Mouse (Mus musculus) Patski (cell line): ENCODE data around the gene Prss57. TPM values are rescaled to one million over a fixed set of nuclear protein-coding genes. Genes with fewer than 3 reads are reported as not detected.
A peak's percentile ranks its signal among the peaks of the same experiment; 100 is the strongest.

Experiments
- ATAC-seq: fragments of 100-300 bp; one replicate; pipeline ENCODE4 v1.8.0; 2021
- CTCF ChIA-PET: fragments of 350-600 bp; sonication (Branson Sonifier 250); formaldehyde crosslinking; loops from one replicate; lab custom pipeline; 2022; ENCODE audit warnings: inconsistent platforms; lab: Charles Lee
- POLR2A ChIA-PET: fragments of 350-600 bp; sonication (Branson Sonifier 250); formaldehyde crosslinking; loops from one replicate; lab custom pipeline; 2022; ENCODE audit warnings: antibody characterized with exemption, inconsistent platforms; lab: Charles Lee
- DNase-seq: peaks from one replicate; pipeline ENCODE4 v3.0.0-alpha.2; 2011; ENCODE audit warnings: low read depth, low spot score
- H3K27me3 ChIP-seq: fragments of 371-371 bp; one replicate; pipeline ENCODE4 v1.5.1; 2021
- CTCF ChIP-seq: fragments of 100-300 bp; IDR thresholded peaks from one replicate; pipeline ENCODE4 v1.5.1; 2021
- in situ Hi-C: fragments of 300-500 bp; cut with MboI; formaldehyde crosslinking; loops from 3 replicates; pipeline ENCODE4 v1.11.1; 2018; ENCODE audit warnings: low pct_unique_long_range_greater_than_20kb, mixed read lengths
- polyA plus RNA-seq: library from polyadenylated mRNA; unstranded; gene quantifications from one replicate; pipeline ENCODE4 v1.2.3, GENCODE M21; 2021

Gene Prss57
- polyA plus RNA-seq, 1 experiment from 2014 or later: not detected

- ChIA-PET POLR2A (interaction anchor here (0.9 to 3.6 kb wide), 2 partner anchors 13 to 21 kb away, joined by 3 to 10 read pairs; no protein-coding TSS in a partner anchor), CTCF (no interaction called here)
- no peaks in the 10 kb centered on the region for H3K27me3 ChIP-seq
- peak; percentile 77 for DNase-seq
- ATAC-seq: peak; percentile 93
- TF ChIP-seq CTCF: no peak
- in situ Hi-C loops: no loop called here
Measured at GRCm38 (mm10) chr10:79745898-79746773, 44.6 kb downstream of the Prss57 start, which contains the start of gene Polrmt. Gene Polrmt, minus strand, starts transcription at chr10:79746581.

- DNase-seq (no peak), ATAC-seq (no peak)
- in situ Hi-C loops: no loop called here
- ChIA-PET CTCF (interaction anchor here (1.5 kb wide), 1 partner anchor 20 kb away, joined by 3 read pairs; no protein-coding TSS in a partner anchor), POLR2A (interaction anchor here (0.9 kb wide), 1 partner anchor 22 kb away, joined by 3 read pairs; no protein-coding TSS in a partner anchor)
- no peak for TF ChIP-seq CTCF
- H3K27me3 ChIP-seq: no peaks in the 10 kb centered on the region
Measured at GRCm38 (mm10) chr10:79745411-79745810, 45.4 kb downstream of the Prss57 start.

GRCm38 (mm10) chr10:79743650-79744365 lies 47.0 kb downstream of the Prss57 start:
- POLR2A ChIA-PET: no interaction called here
- H3K27me3 ChIP-seq: no peaks in the 10 kb centered on the region
- DNase-seq (no peak), ATAC-seq (no peak)
- CTCF ChIA-PET: interaction anchor here (1.5 to 1.7 kb wide), 2 partner anchors 10 to 18 kb away, joined by 3 to 4 read pairs; no protein-coding TSS in a partner anchor
- in situ Hi-C loops: no loop called here
- no peak for TF ChIP-seq CTCF

GRCm38 (mm10) chr10:79743161-79743560 lies 47.6 kb downstream of the Prss57 start:
- no peak for DNase-seq
- no peak for ATAC-seq
- POLR2A ChIA-PET: no interaction called here
- no peaks in the 10 kb centered on the region for H3K27me3 ChIP-seq
- CTCF ChIA-PET: interaction anchor here (1.7 kb wide), 1 partner anchor 10 kb away, joined by 4 read pairs; no protein-coding TSS in a partner anchor
- no peak for TF ChIP-seq CTCF
- in situ Hi-C loops: no loop called here

GRCm38 (mm10) chr10:79740863-79741262 lies 49.9 kb downstream of the Prss57 start:
- ATAC-seq: no peak
- TF ChIP-seq CTCF: no peak
- ChIA-PET POLR2A (interaction anchor here (1.4 kb wide), 1 partner anchor 16 kb away, joined by 3 read pairs; no protein-coding TSS in a partner anchor), CTCF (interaction anchor here (0.6 to 0.8 kb wide), 2 partner anchors 11 to 39 kb away, joined by 3 to 4 read pairs; no protein-coding TSS in a partner anchor)
- in situ Hi-C loops: no loop called here
- DNase-seq: no peak
- no peaks in the 10 kb centered on the region for H3K27me3 ChIP-seq

- in situ Hi-C loops: no loop called here
- POLR2A ChIA-PET: interaction anchor here (0.9 kb wide), 1 partner anchor 63 kb away, joined by 3 read pairs; no protein-coding TSS in a partner anchor
- no peak for DNase-seq
- CTCF ChIA-PET: no interaction called here
- no peak for TF ChIP-seq CTCF
- H3K27me3 ChIP-seq: no peaks in the 10 kb centered on the region
- ATAC-seq: no peak
Measured at GRCm38 (mm10) chr10:79739234-79739633, 51.5 kb downstream of the Prss57 start.

GRCm38 (mm10) chr10:79738259-79738658 lies 52.5 kb downstream of the Prss57 start:
- ATAC-seq (no peak), DNase-seq (no peak)
- H3K27me3 ChIP-seq: no peaks in the 10 kb centered on the region
- in situ Hi-C loops: no loop called here
- TF ChIP-seq CTCF: no peak
- POLR2A ChIA-PET: no interaction called here
- CTCF ChIA-PET: no interaction called here

GRCm38 (mm10) chr10:79736706-79737105 lies 54.1 kb downstream of the Prss57 start:
- CTCF ChIA-PET: no interaction called here
- in situ Hi-C loops: no loop called here
- DNase-seq (no peak), ATAC-seq (no peak)
- POLR2A ChIA-PET: no interaction called here
- no peaks in the 10 kb centered on the region for H3K27me3 ChIP-seq
- no peak for TF ChIP-seq CTCF

- DNase-seq: no peak
- in situ Hi-C loops: no loop called here
- H3K27me3 ChIP-seq: no peaks in the 10 kb centered on the region
- POLR2A ChIA-PET: no interaction called here
- no peak for ATAC-seq
- TF ChIP-seq CTCF: no peak
- CTCF ChIA-PET: interaction anchor here (0.8 to 0.9 kb wide), 2 partner anchors 9 to 12 kb away, joined by 3 read pairs; no protein-coding TSS in a partner anchor
Measured at GRCm38 (mm10) chr10:79735361-79735760, 55.4 kb downstream of the Prss57 start.

GRCm38 (mm10) chr10:79733847-79734246 lies 56.9 kb downstream of the Prss57 start:
- in situ Hi-C loops: no loop called here
- no peaks in the 10 kb centered on the region for H3K27me3 ChIP-seq
- POLR2A ChIA-PET: interaction anchor here (0.6 kb wide), 1 partner anchor 407 kb away, joined by 3 read pairs; no protein-coding TSS in a partner anchor
- DNase-seq (no peak), ATAC-seq (no peak)
- TF ChIP-seq CTCF: no peak
- CTCF ChIA-PET: interaction anchor here (0.9 to 1.6 kb wide), 3 partner anchors 10 to 29 kb away, joined by 3 to 4 read pairs (median 3); partner anchors contain the start of gene Bsg
